Mouse (Mus musculus) ES-E14 (cell line): ENCODE data around the gene Prr22. TPM values are rescaled to one million over a fixed set of nuclear protein-coding genes. Genes with fewer than 3 reads are reported as not detected.

Experiments
- DNase-seq: peaks from one replicate; pipeline ENCODE4 v3.0.0-alpha.2; 2013; ENCODE audit warnings: low read depth, low spot score
- H3K27ac ChIP-seq: 2 replicates; pipeline ENCODE4 v1.5.1; 2012; ENCODE audit warnings: low read depth, mild to moderate bottlenecking, low read length, moderate library complexity, mixed read lengths; ENCODE audit not compliant: poor library complexity, insufficient read depth, severe bottlenecking
- H3K36me3 ChIP-seq: 2 replicates; pipeline ENCODE4 v1.6.1; 2012; ENCODE audit warnings: mild to moderate bottlenecking, low read length, moderate library complexity, mixed read lengths; ENCODE audit not compliant: control insufficient read depth, poor library complexity, insufficient read depth, severe bottlenecking
- H3K4me1 ChIP-seq, 2 experiments: fragments of 150-350 bp in 1 of 2; sonication (generic) in 1 of 2; 2 replicates each; pipeline ENCODE4 v1.6.1; 2012; ENCODE audit warnings: low read length in 2 of 2, mild to moderate bottlenecking in 1 of 2, mixed read lengths in 1 of 2; ENCODE audit not compliant: control insufficient read depth in 2 of 2, insufficient read depth in 2 of 2, poor library complexity in 1 of 2
- H3K4me3 ChIP-seq, 2 experiments: fragments of 150-350 bp in 1 of 2; sonication (generic) in 1 of 2; 2 replicates each; pipeline ENCODE4 v1.5.1; 2012; ENCODE audit warnings: low read length in 2 of 2, low read depth in 1 of 2, mild to moderate bottlenecking in 1 of 2, mixed read lengths in 1 of 2; ENCODE audit not compliant: insufficient read depth in 1 of 2, poor library complexity in 1 of 2, severe bottlenecking in 1 of 2
- H3K9ac ChIP-seq: 2 replicates; pipeline ENCODE4 v1.6.1; 2012; ENCODE audit warnings: low read depth, mild to moderate bottlenecking, low read length, mixed read lengths; ENCODE audit not compliant: poor library complexity, insufficient read depth, severe bottlenecking
- H3K9me3 ChIP-seq: fragments of 150-350 bp; sonication (generic); 2 replicates; pipeline ENCODE4 v1.6.1; 2012; ENCODE audit warnings: low read depth, mild to moderate bottlenecking, low read length; ENCODE audit not compliant: control insufficient read depth, insufficient read depth
- CHD2 ChIP-seq: IDR thresholded peaks from 2 replicates; pipeline ENCODE4 v1.6.1; 2014; ENCODE audit warnings: mild to moderate bottlenecking, low read depth, low read length, inconsistent platforms
- HCFC1 ChIP-seq: IDR thresholded peaks from 2 replicates; pipeline ENCODE4 v1.6.1; 2012; ENCODE audit warnings: low read length, inconsistent platforms, borderline replicate concordance; ENCODE audit not compliant: insufficient read depth
- MAFK ChIP-seq: IDR thresholded peaks from 2 replicates; pipeline ENCODE4 v1.6.1; 2014; ENCODE audit warnings: mild to moderate bottlenecking, low read depth, low read length, inconsistent platforms; ENCODE audit not compliant: insufficient read depth
- ZC3H11A ChIP-seq: IDR thresholded peaks from 2 replicates; pipeline ENCODE4 v1.6.1; 2012; ENCODE audit warnings: low read depth, mild to moderate bottlenecking, inconsistent platforms, low read length, borderline replicate concordance
- ZNF384 ChIP-seq: IDR thresholded peaks from 2 replicates; pipeline ENCODE4 v1.6.1; 2012; ENCODE audit warnings: low read depth, low read length, inconsistent platforms
- in situ Hi-C, 2 experiments: fragments of 600-800 bp; cut with MboI; formaldehyde crosslinking; loops; one replicate each; pipeline ENCODE4 v1.15.1; 2025; ENCODE audit warnings: low sequenced_read_pairs in 2 of 2, inconsistent platforms in 1 of 2; ENCODE audit not compliant: unreplicated experiment in 2 of 2
- total RNA-seq: library from RNA; depleted of rRNA; stranded (reverse); fragments of 300-350 nt; gene quantifications from 2 replicates; pipeline ENCODE4 v1.2.3, GENCODE M21; 2012; rRNA removed

The Prr22 gene
- total RNA-seq: 1.2 and 1.5 TPM in 2 replicates

DNA sequence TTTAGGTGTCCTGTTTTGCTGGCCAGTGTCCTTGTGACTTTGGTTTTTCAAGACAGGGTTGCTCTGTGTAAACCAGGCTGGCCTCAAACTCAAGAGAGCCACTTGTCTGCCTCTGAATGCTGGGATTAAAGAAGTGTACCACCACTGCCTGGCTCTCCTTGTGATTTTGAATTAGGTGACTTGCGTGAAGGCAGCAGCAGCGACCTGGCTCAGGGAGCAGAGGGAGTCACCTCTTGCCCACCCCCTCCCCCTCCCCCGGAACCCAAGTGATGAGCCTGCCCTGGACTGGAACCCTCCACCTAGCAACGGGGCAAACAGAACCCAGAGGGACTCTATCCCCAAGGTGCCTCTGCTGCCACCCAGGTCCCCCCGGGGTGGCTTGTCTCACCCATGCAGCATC lies at the start of gene Prr22:
TSS of gene Prr22 (plus strand) at position 301 of the 400 bp plus-strand sequence.
- Histone ChIP-seq H3K4me3 (no peak within 1 kb of the TSS), H3K4me1 (peaks cover 0 to 14% of the 10 kb centered on the region in 2 experiments; a peak in 1 of 4 replicates), H3K27ac (no peak within 1 kb of the TSS), H3K36me3 (peaks cover 35% of the 10 kb centered on the region), H3K9ac (no peak within 1 kb of the TSS), H3K9me3 (no peaks in the 10 kb centered on the region)
- in situ Hi-C loops: no loop called here
- no peak for DNase-seq
- TF ChIP-seq ZNF384 (no peak), ZC3H11A (no peak), MAFK (no peak), CHD2 (no peak), HCFC1 (no peak)

DNA sequence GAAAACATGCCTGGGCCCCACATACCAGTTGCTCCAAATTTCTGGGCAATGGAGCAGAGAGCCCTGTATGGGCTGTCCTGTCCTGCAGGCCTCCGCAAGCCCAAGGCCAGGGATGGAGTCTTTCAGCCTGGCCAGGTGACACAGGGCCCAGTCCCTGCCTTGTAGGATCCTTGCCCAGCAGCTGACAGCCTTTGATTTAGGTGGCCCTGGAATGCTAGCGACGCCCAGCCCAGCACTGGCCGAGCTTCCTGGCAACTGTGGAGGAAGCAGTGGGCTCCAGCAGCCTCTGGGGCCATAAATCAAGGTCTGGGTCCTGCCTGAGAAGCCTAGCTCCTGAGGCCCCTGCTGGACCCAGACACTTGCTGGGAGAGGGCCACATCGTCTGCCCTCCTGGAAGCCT lies 47.6 kb upstream of the Prr22 start:
- Histone ChIP-seq H3K9ac (no peak overlapping the region), H3K27ac (no peak overlapping the region), H3K4me3 (no peak overlapping the region), H3K36me3 (peaks cover 25% of the 10 kb centered on the region), H3K9me3 (no peaks in the 10 kb centered on the region), H3K4me1 (peaks cover 0 to 18% of the 10 kb centered on the region in 2 experiments; a peak in 3 of 4 replicates)
- in situ Hi-C loops: no loop called here
- TF ChIP-seq ZC3H11A (no peak), MAFK (no peak), HCFC1 (no peak), ZNF384 (no peak), CHD2 (no peak)
- DNase-seq: no peak

DNA sequence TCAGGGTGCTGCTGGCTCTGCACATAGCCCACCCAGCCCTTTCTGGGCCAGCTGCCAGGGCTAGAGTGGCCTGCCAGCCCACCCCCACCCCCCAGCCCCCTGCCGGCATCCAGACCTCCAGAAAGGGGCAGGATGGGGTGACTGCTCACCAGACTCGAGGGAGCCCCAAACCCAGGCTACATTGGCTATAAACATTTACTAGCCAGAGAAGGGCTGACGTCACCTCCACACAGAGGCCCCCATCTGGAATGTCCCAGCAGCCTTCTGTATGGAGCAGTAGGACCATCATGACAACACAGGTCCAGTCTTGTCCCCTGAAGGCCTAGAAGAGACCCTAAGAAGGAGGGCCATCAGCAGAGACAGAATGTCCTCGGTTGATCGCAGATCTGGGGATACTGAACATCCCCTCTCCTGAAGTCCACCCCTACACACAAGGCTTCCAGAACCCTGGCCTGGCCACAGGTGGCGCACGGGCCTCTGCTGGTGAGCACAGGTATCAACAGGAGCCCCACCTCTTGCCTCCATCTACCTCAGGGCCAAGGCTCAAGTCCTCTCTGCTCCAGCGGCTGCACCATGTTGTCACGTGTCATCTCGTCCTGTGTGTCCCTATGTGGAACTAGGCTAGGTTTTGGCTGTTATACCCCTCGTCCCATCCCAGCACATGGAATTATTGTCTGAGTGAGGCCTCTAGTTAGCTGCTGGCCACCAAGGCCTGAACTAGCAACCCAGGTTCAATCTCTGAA lies 46.5 kb upstream of the Prr22 start:
- peaks cover 25% of the 10 kb centered on the region for H3K36me3 ChIP-seq
- peaks cover 2 to 20% of the 10 kb centered on the region in 2 experiments; a peak in 3 of 4 replicates for H3K4me1 ChIP-seq
- H3K4me3 ChIP-seq: no peak overlapping the region
- DNase-seq: no peak
- TF ChIP-seq ZNF384 (no peak), ZC3H11A (no peak), HCFC1 (no peak), MAFK (no peak), CHD2 (no peak)
- no peak overlapping the region for H3K9ac ChIP-seq
- no peak overlapping the region for H3K27ac ChIP-seq
- H3K9me3 ChIP-seq: no peaks in the 10 kb centered on the region
- in situ Hi-C loops: no loop called here

DNA sequence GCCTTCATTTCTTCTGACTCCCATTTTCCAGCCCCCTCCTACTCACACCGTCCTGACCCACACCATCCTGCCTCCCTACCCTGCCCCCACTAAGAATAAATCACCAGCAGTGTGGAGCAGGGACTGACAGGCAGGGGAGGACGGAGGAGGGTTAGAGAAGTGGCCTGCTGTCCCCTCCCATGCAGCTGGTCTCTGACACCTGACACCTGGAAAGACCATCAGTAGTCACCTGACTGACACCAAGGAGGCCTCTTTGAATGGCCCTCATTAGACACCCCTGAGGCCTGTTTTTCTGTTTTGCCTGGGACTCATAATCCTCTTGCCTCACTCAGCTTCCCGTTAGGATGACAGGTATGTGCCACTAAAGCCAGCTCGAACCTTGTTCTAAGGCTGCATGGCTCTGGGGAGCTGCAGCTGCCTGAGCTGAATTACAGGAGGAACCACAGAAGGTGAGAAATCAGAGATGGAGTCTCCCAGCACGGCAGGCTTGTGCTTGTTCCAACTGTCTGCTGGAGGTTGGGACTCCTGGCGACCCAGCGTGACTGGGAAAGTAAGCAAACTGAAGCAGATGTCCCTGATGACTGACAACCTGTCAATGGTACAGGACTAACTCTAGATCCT lies 42.9 kb upstream of the Prr22 start:
- H3K9me3 ChIP-seq: no peaks in the 10 kb centered on the region
- no peak overlapping the region for H3K27ac ChIP-seq
- no peak for TF ChIP-seq HCFC1
- TF ChIP-seq ZC3H11A: no peak
- no peak for TF ChIP-seq MAFK
- no peak for TF ChIP-seq CHD2
- no peak for TF ChIP-seq ZNF384
- peaks cover 12% of the 10 kb centered on the region for H3K36me3 ChIP-seq
- no peak for DNase-seq
- peak overlapping the region in 1 of 2 experiments; percentile 38; a peak in 1 of 4 replicates for H3K4me3 ChIP-seq
- no peak overlapping the region for H3K9ac ChIP-seq
- in situ Hi-C loops: no loop called here
- H3K4me1 ChIP-seq: peaks cover 2 to 27% of the 10 kb centered on the region in 2 experiments; a peak in 3 of 4 replicates
